Mouse (Mus musculus) layer of hippocampus, adult 11-12 months (tissue): Measurements from ENCODE around the gene Col4a5.

ENCODE experiments used
- DNase-seq: peaks from one replicate; pipeline ENCODE4 v3.0.0; 2022; ENCODE audit warnings: low spot score

Col4a5 gene

DNA sequence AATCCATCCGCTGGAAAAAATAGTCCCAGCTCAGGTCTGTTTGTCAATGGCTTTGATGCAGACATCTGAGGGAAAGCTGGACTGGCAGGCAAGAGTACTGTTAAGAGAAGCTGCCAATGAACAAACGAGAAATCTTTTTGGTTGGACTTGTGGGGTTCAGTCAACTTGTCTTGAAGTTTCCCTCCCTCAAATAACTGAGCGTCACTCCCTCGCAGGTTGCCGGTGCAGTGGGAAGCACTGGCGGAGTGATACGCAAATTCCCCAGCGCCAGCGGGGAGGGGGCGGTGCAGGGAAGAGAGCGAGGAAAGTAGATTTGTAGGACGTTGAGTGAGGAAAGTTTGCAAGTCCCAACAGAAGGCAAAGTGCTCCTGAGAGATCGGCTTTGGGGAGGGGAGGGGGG lies at the start of gene Col4a5:
Col4a5 (plus strand) TSS at position 276 of the 400 bp plus-strand sequence.
- DNase-seq, result peak; percentile 3

DNA sequence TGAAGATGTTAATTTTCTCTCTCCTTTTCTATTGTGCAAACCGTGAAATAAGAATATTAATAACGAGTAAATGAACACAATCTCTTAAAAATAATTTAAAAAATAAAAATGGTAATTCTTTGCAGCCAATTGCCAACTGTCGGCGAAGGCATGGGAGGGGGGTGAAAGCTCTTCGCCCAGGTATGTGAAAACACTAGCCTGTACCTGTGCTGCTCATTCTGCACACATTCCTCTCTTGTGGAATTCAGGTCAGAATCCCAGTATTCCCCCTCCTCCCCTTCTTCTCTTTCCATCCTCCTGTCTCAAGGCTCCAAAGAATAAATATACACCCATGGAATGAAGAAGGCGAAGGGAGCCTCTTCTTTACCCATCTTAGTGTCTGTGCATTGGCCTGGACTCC lies 38.4 kb upstream of the Col4a5 start:
- DNase-seq, result no peak

DNA sequence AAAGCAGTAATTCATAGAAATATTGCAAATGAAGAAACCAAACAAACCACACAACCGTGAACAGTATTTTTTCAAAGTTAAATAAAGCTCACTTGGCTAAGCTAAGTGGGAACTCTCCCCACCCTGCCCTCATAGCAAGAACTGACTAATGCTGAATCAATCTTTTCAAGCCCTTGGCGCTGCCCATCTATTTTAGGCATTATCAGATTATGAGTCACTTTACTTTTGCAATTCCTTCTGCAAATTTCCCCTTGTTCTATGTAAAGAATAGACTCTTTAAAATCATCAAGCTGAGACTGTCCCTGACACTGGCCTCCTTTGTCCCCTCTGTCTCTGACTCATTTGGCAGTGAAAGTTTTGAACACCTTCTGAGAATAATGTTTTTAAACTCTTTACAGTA lies 35.8 kb upstream of the Col4a5 start:
- no peak for DNase-seq

DNA sequence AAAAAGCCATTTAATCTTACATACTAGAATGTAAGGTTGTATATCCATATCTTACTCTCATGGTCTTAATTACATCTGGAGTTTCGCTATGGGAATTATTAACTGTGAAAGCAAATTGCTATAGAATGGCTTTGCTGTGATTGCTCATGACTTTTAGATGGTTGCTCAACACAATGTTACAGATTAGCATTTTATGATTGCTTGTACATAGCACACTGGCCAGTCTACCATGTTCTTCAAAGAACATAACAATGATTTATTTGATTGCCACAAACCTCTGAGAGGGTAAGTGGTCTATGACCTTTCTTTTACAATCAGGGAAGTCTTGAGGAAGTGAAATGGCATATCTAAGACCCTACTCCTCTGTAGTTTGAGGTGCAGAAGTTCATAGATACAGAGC lies 27.2 kb upstream of the Col4a5 start:
- no peak for DNase-seq

DNA sequence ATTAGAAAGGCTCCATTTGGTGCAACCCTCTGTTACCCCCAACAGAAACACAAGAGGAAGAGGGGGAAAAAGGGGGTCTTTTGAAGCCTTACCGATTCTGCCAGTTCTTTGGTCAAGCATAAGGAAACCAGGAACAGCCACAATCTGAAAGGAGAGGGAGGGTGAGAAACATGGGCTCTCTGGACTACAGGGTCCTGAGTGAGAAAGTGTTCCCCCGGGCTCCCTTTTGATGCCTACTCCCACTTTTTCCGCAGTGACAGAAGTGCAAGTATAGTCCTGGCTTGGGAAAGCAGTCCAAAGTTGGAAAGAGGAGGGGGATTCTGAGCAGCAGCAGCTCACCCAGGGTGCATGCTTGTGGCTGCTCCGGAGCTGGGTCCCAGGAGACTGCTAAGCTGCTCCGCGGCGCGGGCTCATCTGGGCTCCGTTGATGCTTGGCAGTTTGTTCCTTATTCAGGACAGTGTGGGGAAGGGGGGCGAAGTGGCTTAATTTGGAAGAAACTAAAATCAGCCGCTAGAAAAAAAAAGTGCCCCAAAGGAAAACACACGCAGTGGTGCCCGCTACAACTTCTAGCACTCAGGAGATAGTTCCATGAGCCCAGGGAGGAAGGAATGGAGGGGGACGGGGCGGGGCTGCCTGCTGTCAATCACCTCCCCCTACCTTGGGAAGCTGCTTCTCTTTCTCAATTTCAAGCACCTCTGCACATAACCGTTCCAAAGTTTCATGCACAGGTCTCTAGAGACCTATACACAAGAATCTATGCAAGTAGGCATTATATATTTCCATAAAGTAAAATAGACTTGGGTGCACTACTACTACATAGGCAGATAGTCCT lies 1.5 kb upstream of the Col4a5 start, which contains the start of gene Col4a6:
Col4a6 (minus strand) TSS at position 607 of the 833 bp plus-strand sequence.
- no peak for DNase-seq

DNA sequence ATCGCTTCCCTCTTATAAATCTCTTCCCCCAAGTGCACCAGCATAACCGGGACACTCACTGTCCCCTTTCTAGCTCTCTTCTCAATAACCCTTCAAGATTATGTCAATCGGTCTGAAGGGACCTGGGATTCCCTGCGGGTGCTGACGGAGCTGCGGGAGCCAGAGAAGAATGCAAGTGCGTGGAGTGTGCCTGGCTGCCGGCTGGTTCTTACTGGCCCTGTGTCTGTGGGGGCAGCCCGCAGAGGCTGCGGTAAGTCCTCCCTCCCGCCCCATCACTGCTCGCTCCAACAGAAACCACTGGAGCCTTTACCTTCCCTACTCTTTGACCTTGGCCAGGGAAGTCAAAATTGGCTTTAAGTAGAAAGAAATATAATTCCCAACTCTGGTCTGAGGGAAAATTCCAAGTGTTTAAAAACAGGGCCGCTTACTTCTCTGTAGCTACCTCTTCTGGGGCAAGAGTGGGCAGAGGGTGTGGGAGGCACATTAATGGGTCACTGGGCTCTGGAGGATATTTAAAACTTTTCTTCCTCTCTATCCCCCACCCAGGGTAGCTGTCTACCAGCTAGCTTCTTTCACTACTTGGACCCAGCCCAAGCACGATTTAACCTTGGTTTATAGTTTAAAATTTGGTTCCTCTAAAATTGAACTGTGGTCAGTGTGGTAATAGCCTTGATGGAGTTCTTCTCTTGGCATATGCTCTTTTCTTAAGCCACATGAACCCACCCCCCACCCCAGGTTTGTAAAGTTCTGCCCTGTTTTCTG lies 562 bp downstream of the Col4a5 start:
- no peak for DNase-seq

DNA sequence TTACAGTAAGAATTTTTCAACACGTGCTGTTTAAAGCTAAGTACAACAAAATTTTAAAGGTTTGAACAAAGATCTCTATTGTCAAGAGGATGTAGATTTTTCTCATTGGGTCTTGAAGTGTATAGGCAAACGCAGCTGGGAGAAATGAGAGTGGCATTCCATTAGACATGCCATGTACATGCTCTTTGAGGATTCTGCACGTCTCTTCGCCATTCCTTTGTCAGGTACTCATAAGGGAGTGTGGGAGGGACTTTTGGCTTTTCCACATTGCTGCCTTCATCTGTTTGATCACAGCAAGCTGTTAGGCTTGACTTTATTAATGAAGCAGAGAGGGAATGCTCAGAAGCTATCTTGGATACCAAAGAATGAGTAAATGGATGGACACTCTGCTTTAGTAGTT lies 19.4 kb downstream of the Col4a5 start:
- DNase-seq, result no peak

DNA sequence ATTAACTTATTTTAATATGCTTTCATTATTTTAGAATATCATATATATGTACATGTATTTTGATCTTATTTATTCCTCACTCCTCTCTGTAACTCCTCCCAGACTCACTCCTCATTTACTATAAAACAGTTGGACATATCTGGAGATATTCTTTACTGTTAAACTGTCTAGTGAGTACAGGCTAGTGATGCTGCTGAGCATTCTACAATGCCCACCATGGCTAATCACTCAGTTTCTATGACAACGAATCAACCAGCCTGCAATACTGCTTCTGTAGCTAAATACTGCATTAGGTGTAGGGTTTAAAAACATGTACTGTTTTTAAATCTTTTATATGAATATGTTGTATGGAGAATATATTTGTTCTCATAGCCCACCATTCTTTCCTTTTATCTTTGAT lies 27.9 kb downstream of the Col4a5 start:
- no peak for DNase-seq

DNA sequence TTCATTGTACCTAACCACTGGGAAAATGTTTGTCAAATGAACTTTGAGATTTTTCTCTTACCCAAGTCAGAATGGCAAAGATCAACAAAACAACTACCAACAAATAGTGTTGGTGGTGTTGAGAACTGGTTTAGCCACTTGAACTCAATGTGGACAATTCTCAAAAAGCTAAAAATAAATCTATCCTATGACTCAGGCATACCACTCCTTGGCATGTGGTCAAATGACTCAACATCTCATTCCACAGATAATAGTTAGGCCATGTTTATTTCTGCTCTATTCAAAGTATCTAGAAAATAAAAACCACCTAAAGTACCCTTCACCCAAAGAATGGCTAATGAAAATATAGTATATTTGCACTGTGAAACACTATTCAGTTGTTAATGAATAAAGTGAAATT lies 58.3 kb downstream of the Col4a5 start:
- no peak for DNase-seq

DNA sequence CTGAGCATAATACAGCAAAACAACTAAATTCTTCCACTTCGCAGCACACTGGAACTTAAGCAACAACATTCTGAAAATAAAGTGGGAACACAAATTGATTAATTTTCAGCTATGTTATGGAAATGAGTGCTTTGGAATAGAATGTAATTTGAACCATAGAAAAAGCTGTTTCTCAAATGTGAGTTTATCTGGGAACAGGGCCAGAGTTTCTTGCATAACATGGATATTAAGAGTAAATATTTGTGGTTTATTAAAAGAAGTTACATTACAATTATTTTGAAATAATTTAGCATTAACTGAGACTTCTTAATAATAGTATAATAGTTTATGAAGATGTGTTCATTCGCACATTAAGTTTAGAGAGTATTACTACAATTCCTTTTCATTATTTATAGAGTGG lies 72.3 kb downstream of the Col4a5 start:
- no peak for DNase-seq

DNA sequence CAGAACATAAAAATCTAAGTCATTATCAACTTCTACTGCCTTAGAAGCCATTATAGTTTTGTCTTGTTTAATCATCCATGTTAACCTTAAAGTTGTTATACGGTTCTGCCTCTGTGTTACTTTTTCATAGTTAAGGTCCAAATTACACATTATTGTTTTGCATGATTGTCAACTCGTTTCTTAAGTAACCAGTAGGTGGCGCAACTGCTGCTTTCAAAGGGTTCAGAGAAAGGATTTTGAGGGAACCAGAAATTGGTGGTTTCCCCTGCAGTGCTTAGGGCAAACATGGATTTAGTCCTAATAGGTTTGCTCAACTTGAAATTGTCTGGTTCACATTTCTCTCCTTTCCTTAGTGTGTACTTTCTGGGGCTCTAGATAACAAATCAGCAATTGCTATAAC lies 115.1 kb downstream of the Col4a5 start:
- DNase-seq, result peak; percentile 2

DNA sequence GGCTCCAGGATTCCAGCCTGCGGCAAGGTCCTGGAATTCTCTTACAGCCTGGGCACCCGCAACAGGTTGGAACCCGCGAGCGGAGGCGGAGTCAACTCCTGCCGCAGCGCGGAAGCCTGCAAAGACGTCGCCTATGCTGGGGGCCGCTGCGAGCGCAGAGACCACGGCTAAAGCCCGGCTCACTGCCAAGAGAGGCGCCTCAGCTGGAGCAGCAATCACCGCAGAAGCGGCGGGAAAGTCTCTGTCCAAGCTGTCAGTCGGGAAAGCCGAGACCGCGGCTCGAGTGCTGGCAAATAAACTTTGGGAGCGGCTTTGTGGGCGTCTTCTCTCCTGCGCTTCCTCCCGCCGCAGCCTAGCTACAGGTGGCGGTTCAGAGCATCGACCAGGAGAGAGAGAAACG lies 246.5 kb downstream of the Col4a5 start:
- DNase-seq, result no peak

DNA sequence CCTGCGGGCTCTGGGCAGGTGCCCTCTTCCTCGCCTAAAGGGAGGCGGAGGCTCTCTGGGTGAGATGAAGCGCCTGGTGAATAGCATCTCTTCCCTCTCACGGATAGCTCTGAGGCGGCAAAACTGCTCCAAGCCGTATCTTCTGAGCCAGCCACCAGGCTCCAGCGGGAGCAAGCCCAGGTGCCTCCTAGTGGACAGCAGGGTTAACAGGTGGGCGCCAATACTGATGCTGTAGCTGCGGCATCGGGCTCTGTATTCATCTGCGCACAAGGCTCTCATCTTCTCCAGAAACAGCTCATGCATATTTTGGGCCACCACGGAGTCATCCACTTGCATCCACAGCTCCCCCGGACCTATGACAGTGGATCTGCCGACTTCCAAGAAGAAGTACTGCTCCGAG lies 248.8 kb downstream of the Col4a5 start:
- DNase-seq, result no peak

DNA sequence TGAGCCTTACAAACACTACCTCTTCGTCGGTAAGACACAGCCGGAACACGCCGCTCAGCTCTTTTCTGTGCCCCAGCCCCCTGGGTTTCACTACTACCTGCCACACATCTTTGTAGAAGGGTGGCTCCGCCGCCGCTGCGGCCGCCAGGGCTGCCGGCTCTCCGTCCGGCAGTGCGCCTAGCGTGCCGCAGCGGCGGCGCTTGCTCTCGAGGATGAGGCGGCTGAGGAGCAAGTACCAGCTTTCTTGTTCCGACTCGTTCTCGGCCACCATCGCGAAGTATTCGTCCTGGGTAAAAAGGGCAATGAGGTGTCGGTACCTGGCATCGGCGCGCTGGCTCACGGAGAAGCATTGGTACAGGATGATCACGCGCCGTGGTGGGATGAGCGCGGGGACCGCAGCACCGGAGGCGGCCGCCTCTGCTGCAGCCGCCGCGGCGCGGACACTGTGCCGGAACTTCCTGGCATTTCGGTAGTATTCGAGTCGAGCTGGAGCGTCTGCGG lies 249.3 kb downstream of the Col4a5 start:
- no peak for DNase-seq

DNA sequence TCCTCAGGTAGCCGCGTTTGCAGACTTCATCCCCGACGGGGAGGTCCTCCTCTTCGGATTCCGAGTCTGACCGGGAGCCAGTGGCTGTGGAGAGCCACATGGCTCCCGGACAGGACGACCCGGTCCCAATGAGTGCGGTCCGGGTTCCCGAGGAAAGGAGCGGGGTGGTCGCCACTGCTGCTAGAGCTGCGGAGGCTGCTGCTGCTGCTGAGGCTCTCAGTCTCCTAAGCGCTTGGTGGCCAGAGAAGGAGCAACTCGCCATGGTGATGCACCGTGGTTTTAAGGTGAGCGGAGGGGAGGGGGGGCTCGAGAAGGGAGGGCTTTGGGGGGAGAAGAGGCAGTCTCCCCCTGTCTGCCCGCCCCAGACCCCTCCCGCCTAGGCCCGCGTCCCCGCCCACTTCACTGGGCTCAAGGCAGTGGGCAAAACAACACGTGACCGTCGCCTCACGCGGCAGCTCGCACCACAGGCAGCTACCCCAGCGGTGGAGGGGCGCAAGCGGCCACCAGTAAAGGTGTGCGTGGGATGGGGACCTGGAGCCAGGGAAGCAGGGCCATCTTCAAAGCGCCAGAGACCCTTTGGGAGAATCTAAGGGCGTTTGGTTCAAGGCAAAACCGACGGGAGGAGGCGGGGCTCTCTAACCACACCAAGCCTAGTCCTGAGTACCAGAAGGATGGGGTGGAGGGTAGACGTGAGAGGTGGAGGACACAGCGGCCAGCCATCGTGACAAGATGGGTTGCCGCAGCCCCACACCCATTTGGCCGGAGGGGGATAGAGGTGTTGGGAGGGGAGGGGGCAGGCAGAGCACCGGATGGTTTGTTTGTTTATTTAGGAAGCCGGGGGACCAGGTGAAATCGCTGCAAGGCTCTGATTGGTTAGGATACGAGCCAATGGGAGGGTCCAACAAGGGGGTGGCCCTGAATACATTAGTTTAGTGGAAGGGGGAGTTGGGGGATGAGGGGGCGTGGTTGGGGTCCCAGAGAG lies 250.0 kb downstream of the Col4a5 start, which contains the start of gene Irs4:
Irs4 (minus strand) TSS at position 327 of the 982 bp plus-strand sequence.
- DNase-seq, result no peak

DNA sequence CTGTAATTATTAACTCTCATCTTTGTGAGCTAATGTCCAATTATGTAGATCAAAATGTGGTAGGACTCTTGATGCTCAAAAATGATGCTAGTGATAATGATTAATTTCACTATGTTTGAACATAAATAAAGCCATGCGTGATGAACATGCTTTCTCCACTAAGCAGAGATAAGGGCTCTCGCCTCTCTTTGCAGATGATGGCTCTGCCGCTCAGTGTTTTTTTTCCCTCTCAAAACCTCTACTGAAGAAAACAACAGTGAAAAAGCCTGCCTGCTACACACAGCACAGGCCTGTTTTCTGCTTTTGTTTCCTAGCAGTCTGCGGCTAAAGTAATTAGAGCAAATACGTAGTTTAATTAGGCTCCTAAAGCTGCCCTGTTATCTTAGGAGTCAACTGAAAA lies 254.4 kb downstream of the Col4a5 start:
- no peak for DNase-seq
